Mouse (Mus musculus) adrenal gland, postnatal 4 days (tissue): ENCODE measurements around the gene A1bg. TPM values are rescaled to one million over a fixed set of nuclear protein-coding genes. Genes with fewer than 3 reads are reported as not detected.

ENCODE experiments used
- DNase-seq, 2 experiments: peaks; one replicate each; pipeline ENCODE4 v3.0.0; 2021 to 2022; ENCODE audit warnings: low spot score in 2 of 2, mixed read lengths in 2 of 2
- long read RNA-seq, 2 experiments: library from polyadenylated mRNA; stranded (forward); transcript quantifications; one replicate each; pipeline ENCODE4 v2.0.0; 2021
- total RNA-seq, 2 experiments: library from RNA; stranded (reverse); gene quantifications; 2 replicates each; pipeline ENCODE4 v1.2.3; 2021

The A1bg gene
- not detected for total RNA-seq
- long read RNA-seq, experiment 1, partial matches to known transcripts, result 0 of 1 reads
- long read RNA-seq, experiment 1, other reads (novel, unspliced or antisense), result 1 of 1 reads
- long read RNA-seq, experiment 2, result 0 reads

- no peak for DNase-seq
These were observed at the start of gene A1bg for GRCm38 (mm10) chr15:60922912-60923311. Gene A1bg, minus strand, starts transcription at chr15:60923012.

- no peak for DNase-seq
These were observed 45.7 kb upstream of the A1bg start for GRCm38 (mm10) chr15:60968549-60968861.

GRCm38 (mm10) chr15:60967841-60968548, 45.2 kb upstream of the A1bg start:
- DNase-seq, result no peak

GRCm38 (mm10) chr15:60925686-60926085, 2.9 kb upstream of the A1bg start:
- no peak for DNase-seq

GRCm38 (mm10) chr15:60903763-60904697, 18.8 kb downstream of the A1bg start:
- DNase-seq, result no peak

GRCm38 (mm10) chr15:60898187-60898965, 24.4 kb downstream of the A1bg start:
- DNase-seq, result no peak

GRCm38 (mm10) chr15:60896040-60896439, 26.8 kb downstream of the A1bg start:
- no peak for DNase-seq

GRCm38 (mm10) chr15:60892976-60893463, 29.8 kb downstream of the A1bg start:
- no peak for DNase-seq

- DNase-seq, result no peak
These were observed 34.1 kb downstream of the A1bg start for GRCm38 (mm10) chr15:60888724-60889123.

GRCm38 (mm10) chr15:60875721-60876120, 47.1 kb downstream of the A1bg start:
- DNase-seq, result no peak

GRCm38 (mm10) chr15:60862417-60862816, 60.4 kb downstream of the A1bg start:
- no peak for DNase-seq

GRCm38 (mm10) chr15:60855112-60855511, 67.7 kb downstream of the A1bg start:
- no peak for DNase-seq

GRCm38 (mm10) chr15:60854151-60854550, 68.7 kb downstream of the A1bg start:
- no peak for DNase-seq

GRCm38 (mm10) chr15:60853231-60853999, 69.4 kb downstream of the A1bg start, which contains the start of gene Fam84b:
Gene Fam84b, minus strand, starts transcription at chr15:60853778.
- DNase-seq, result no peak

GRCm38 (mm10) chr15:60848630-60849029, 74.2 kb downstream of the A1bg start:
- DNase-seq, result no peak

Other genes with a start within 250 kb of the A1bg start
- gene Fam84b, start 69.2 kb downstream of the A1bg start, total RNA-seq, result 10 to 100 TPM; 22.6 to 24.1 TPM